Mouse (Mus musculus): Measurements from ENCODE around the gene Naif1. TPM values are rescaled to one million over a fixed set of nuclear protein-coding genes. Genes with fewer than 3 reads are reported as not detected.

The Naif1 gene
- polyA plus RNA-seq, 1 experiment from 2014 or later = 2.0 TPM

- H3K4me2 ChIP-seq (ENCODE audit: low read depth, low read length) = peak overlapping the region; percentile 96
- under 1% methylated on average over 25 of the region's 25 CpGs for WGBS (ENCODE audit: insufficient replicate concordance)
- no peaks in the 10 kb centered on the region for H3K9me3 ChIP-seq (replicated peaks; ENCODE audit: control insufficient read depth, low read length)
- peak overlapping the region; percentile 97 for H3K27ac ChIP-seq (ENCODE audit: low read length)
- peak overlapping the region; percentile 90 for H3K4me3 ChIP-seq (ENCODE audit: low read depth, low read length)
- peak; percentile 93 for ATAC-seq (ENCODE audit: low read depth)
- peak overlapping the region; percentile 68 for H3K9ac ChIP-seq (ENCODE audit: low read depth, low read length)
- peaks cover 46% of the 10 kb centered on the region for H3K4me1 ChIP-seq (ENCODE audit: control insufficient read depth, low read depth, low read length)
- no peaks in the 10 kb centered on the region for H3K36me3 ChIP-seq (ENCODE audit: control insufficient read depth, insufficient read depth)
- no peaks in the 10 kb centered on the region for H3K27me3 ChIP-seq (ENCODE audit: control insufficient read depth, insufficient read depth, low read depth, low read length)
Measured at GRCm38 (mm10) chr2:32451870-32452372, 1.7 kb downstream of the Naif1 start.

- no peaks in the 10 kb centered on the region for H3K36me3 ChIP-seq (ENCODE audit: control insufficient read depth, insufficient read depth)
- H3K9me3 ChIP-seq (replicated peaks; ENCODE audit: control insufficient read depth, low read length) = no peaks in the 10 kb centered on the region
- H3K9ac ChIP-seq (ENCODE audit: low read depth, low read length) = peak overlapping the region; percentile 61
- H3K27me3 ChIP-seq (ENCODE audit: control insufficient read depth, insufficient read depth, low read depth, low read length) = no peaks in the 10 kb centered on the region
- peak overlapping the region; percentile 61 for H3K4me3 ChIP-seq (ENCODE audit: low read depth, low read length)
- peak overlapping the region; percentile 72 for H3K4me2 ChIP-seq (ENCODE audit: low read depth, low read length)
- WGBS (ENCODE audit: insufficient replicate concordance) = 83% methylated on average over 16 of the region's 16 CpGs
- ATAC-seq (ENCODE audit: low read depth) = no peak
- H3K27ac ChIP-seq (ENCODE audit: low read length) = peak overlapping the region; percentile 64; the same call in 1 of the 2 replicates
- peaks cover 41% of the 10 kb centered on the region for H3K4me1 ChIP-seq (ENCODE audit: control insufficient read depth, low read depth, low read length)
Measured at GRCm38 (mm10) chr2:32452441-32452971, 2.2 kb downstream of the Naif1 start.

DNA sequence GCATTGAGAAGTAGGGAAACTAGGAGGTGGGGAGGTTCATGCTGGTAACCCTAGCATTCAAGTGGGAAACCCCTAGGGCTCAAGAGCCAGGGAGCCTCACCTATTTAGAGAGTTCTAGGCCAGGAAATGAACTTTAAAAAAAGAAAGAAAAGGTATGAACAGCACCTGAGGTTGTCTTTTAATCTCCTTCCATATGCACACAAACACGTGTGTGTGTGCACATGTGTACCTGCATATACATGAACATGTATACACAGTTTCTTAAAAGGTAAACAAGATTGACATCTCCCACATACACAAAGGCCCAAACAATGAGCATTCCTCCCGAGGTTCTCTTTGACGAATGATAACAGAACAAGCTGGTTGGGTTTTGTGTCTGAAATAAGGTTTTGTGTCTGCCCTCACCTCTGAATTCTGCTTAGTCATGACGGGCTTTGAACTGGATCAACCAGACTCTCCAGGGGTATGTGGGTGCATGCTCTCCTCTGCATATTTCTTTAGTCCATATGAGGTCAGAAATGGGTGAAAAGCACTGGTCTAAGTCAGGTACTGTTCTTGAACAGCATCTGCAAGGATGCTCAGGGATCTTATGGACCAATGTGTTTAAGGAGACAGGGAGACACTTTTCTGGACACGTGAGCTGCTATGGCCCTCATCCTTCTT is 3.5 kb downstream of the Naif1 start:
- Histone ChIP-seq H3K9me3 (replicated peaks; ENCODE audit: control insufficient read depth, low read length) (no peaks in the 10 kb centered on the region), H3K4me2 (ENCODE audit: low read depth, low read length) (no peak overlapping the region), H3K27ac (ENCODE audit: low read length) (no peak overlapping the region), H3K4me3 (ENCODE audit: low read depth, low read length) (no peak overlapping the region), H3K4me1 (ENCODE audit: control insufficient read depth, low read depth, low read length) (peaks cover 33% of the 10 kb centered on the region), H3K9ac (ENCODE audit: low read depth, low read length) (no peak overlapping the region), H3K36me3 (ENCODE audit: control insufficient read depth, insufficient read depth) (no peaks in the 10 kb centered on the region), H3K27me3 (ENCODE audit: control insufficient read depth, insufficient read depth, low read depth, low read length) (no peaks in the 10 kb centered on the region)
- 60% methylated on average over 5 of the region's 5 CpGs for WGBS (ENCODE audit: insufficient replicate concordance)
- ATAC-seq (ENCODE audit: low read depth) = no peak

DNA sequence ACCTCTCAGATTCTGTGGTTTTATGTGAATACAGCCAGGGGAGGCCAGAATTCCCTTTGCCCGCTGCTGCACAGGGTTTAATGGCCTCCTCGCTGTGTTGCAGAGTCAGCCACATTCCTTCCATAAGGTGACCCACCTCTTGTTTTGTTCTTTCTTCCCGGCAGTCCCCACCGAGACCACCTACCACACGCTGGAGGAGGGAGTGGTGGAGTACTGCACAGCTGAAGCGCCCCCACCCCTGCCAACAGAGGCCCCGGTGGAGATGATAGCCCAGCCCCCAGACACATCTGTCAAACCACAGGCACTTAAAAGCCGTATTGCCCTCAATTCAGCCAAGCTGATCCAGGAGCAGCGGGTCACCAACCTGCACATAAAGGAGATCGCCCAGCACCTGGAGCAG is 4.4 kb downstream of the Naif1 start:
- Histone ChIP-seq H3K4me3 (ENCODE audit: low read depth, low read length) (no peak overlapping the region), H3K4me2 (ENCODE audit: low read depth, low read length) (no peak overlapping the region), H3K9ac (ENCODE audit: low read depth, low read length) (no peak overlapping the region), H3K36me3 (ENCODE audit: control insufficient read depth, insufficient read depth) (no peaks in the 10 kb centered on the region), H3K27ac (ENCODE audit: low read length) (no peak overlapping the region), H3K9me3 (replicated peaks; ENCODE audit: control insufficient read depth, low read length) (no peaks in the 10 kb centered on the region), H3K27me3 (ENCODE audit: control insufficient read depth, insufficient read depth, low read depth, low read length) (no peaks in the 10 kb centered on the region), H3K4me1 (ENCODE audit: control insufficient read depth, low read depth, low read length) (peaks cover 29% of the 10 kb centered on the region)
- ATAC-seq (ENCODE audit: low read depth) = no peak
- 78% methylated on average over 10 of the region's 10 CpGs for WGBS (ENCODE audit: insufficient replicate concordance)

DNA sequence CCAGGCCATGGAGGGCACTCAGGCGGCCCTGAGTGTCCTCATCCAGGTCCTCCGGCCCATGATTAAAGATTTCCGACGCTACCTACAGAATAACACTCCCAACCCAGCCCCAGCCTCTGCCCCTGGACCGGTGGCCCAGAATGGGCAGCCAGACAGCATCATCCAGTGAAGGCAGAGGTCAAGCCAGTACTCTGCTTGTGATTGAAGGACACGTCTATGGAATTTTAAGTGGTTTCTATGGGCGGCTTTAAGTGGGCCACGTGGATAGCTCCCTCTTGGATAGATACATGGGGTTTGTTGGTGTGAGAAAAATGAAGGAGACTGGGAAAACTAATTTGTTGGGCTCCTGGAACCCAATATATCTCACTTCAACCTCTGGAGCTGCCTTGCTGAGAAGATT is 4.8 kb downstream of the Naif1 start:
- no peaks in the 10 kb centered on the region for H3K27me3 ChIP-seq (ENCODE audit: control insufficient read depth, insufficient read depth, low read depth, low read length)
- H3K9me3 ChIP-seq (replicated peaks; ENCODE audit: control insufficient read depth, low read length) = no peaks in the 10 kb centered on the region
- no peak overlapping the region for H3K9ac ChIP-seq (ENCODE audit: low read depth, low read length)
- WGBS (ENCODE audit: insufficient replicate concordance) = 81% methylated on average over 8 of the region's 8 CpGs
- peaks cover 24% of the 10 kb centered on the region for H3K4me1 ChIP-seq (ENCODE audit: control insufficient read depth, low read depth, low read length)
- H3K36me3 ChIP-seq (ENCODE audit: control insufficient read depth, insufficient read depth) = no peaks in the 10 kb centered on the region
- no peak overlapping the region for H3K4me3 ChIP-seq (ENCODE audit: low read depth, low read length)
- H3K4me2 ChIP-seq (ENCODE audit: low read depth, low read length) = no peak overlapping the region
- no peak overlapping the region for H3K27ac ChIP-seq (ENCODE audit: low read length)
- no peak for ATAC-seq (ENCODE audit: low read depth)

GRCm38 (mm10) chr2:32458300-32458699 is 8.0 kb downstream of the Naif1 start:
- H3K4me2 ChIP-seq (ENCODE audit: low read depth, low read length) = no peak overlapping the region
- H3K36me3 ChIP-seq (ENCODE audit: control insufficient read depth, insufficient read depth) = no peaks in the 10 kb centered on the region
- no peak overlapping the region for H3K9ac ChIP-seq (ENCODE audit: low read depth, low read length)
- H3K9me3 ChIP-seq (replicated peaks; ENCODE audit: control insufficient read depth, low read length) = no peaks in the 10 kb centered on the region
- no peak overlapping the region for H3K27ac ChIP-seq (ENCODE audit: low read length)
- ATAC-seq (ENCODE audit: low read depth) = no peak
- H3K27me3 ChIP-seq (ENCODE audit: control insufficient read depth, insufficient read depth, low read depth, low read length) = no peaks in the 10 kb centered on the region
- H3K4me3 ChIP-seq (ENCODE audit: low read depth, low read length) = no peak overlapping the region
- WGBS (ENCODE audit: insufficient replicate concordance) = 78% methylated on average over 2 of the region's 2 CpGs
- peaks cover 6% of the 10 kb centered on the region; the same call in 1 of the 2 replicates for H3K4me1 ChIP-seq (ENCODE audit: control insufficient read depth, low read depth, low read length)

- H3K27ac ChIP-seq (ENCODE audit: low read length) = no peak overlapping the region
- no peaks in the 10 kb centered on the region for H3K27me3 ChIP-seq (ENCODE audit: control insufficient read depth, insufficient read depth, low read depth, low read length)
- H3K4me3 ChIP-seq (ENCODE audit: low read depth, low read length) = no peak overlapping the region
- H3K4me2 ChIP-seq (ENCODE audit: low read depth, low read length) = no peak overlapping the region
- WGBS (ENCODE audit: insufficient replicate concordance) = 72% methylated on average over 2 of the region's 2 CpGs
- peaks cover 6% of the 10 kb centered on the region for H3K4me1 ChIP-seq (ENCODE audit: control insufficient read depth, low read depth, low read length)
- no peaks in the 10 kb centered on the region for H3K36me3 ChIP-seq (ENCODE audit: control insufficient read depth, insufficient read depth)
- no peak overlapping the region for H3K9ac ChIP-seq (ENCODE audit: low read depth, low read length)
- ATAC-seq (ENCODE audit: low read depth) = no peak
- H3K9me3 ChIP-seq (replicated peaks; ENCODE audit: control insufficient read depth, low read length) = no peaks in the 10 kb centered on the region
Measured at GRCm38 (mm10) chr2:32459657-32460056, 9.4 kb downstream of the Naif1 start.

DNA sequence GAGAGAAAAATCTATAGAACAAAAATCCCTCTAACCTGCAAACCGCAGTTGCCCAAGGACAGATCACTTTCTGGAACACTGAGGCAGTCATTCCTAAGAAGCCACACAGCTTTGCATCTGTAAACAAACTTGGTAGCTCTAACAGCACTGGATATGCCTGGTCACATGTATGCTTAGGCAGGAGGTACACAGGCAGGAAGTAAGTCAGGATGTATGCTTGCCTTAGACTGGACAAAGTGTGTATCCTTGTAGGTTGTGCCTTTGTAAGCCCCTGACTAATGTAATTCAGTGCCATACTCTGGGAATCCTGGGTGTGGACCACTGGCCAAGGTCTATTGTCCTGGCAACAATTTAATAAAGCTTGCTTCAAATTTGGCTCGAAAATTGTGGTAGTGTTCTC is 13.5 kb downstream of the Naif1 start:
- Histone ChIP-seq H3K36me3 (ENCODE audit: control insufficient read depth, insufficient read depth) (no peaks in the 10 kb centered on the region), H3K27ac (ENCODE audit: low read length) (peak overlapping the region; percentile 67)

GRCm38 (mm10) chr2:32464212-32464891 is 14.1 kb downstream of the Naif1 start:
- 19% methylated on average over 6 of the region's 6 CpGs for WGBS (ENCODE audit: insufficient replicate concordance)
- ATAC-seq (ENCODE audit: low read depth) = peak; percentile 91

More for the DNA sequence above, 13.5 kb downstream of the Naif1 start:
- no peak for ATAC-seq (ENCODE audit: low read depth)
- Histone ChIP-seq H3K9me3 (replicated peaks; ENCODE audit: control insufficient read depth, low read length) (no peaks in the 10 kb centered on the region), H3K4me2 (ENCODE audit: low read depth, low read length) (no peak overlapping the region), H3K4me1 (ENCODE audit: control insufficient read depth, low read depth, low read length) (peaks cover 10% of the 10 kb centered on the region), H3K27me3 (ENCODE audit: control insufficient read depth, insufficient read depth, low read depth, low read length) (no peaks in the 10 kb centered on the region), H3K9ac (ENCODE audit: low read depth, low read length) (no peak overlapping the region), H3K4me3 (ENCODE audit: low read depth, low read length) (no peak overlapping the region)
- 60% methylated on average over 2 of the region's 2 CpGs for WGBS (ENCODE audit: insufficient replicate concordance)

More at GRCm38 (mm10) chr2:32464212-32464891, 14.1 kb downstream of the Naif1 start:
- H3K27me3 ChIP-seq (ENCODE audit: control insufficient read depth, insufficient read depth, low read depth, low read length) = no peaks in the 10 kb centered on the region
- H3K4me1 ChIP-seq (ENCODE audit: control insufficient read depth, low read depth, low read length) = peaks cover 10% of the 10 kb centered on the region
- peak overlapping the region; percentile 67 for H3K27ac ChIP-seq (ENCODE audit: low read length)
- no peak overlapping the region for H3K4me2 ChIP-seq (ENCODE audit: low read depth, low read length)
- no peak overlapping the region for H3K4me3 ChIP-seq (ENCODE audit: low read depth, low read length)
- H3K9ac ChIP-seq (ENCODE audit: low read depth, low read length) = 0 out of 2 replicates have a peak overlapping the region, but pooled peaks have one; percentile 18
- no peaks in the 10 kb centered on the region for H3K9me3 ChIP-seq (replicated peaks; ENCODE audit: control insufficient read depth, low read length)
- H3K36me3 ChIP-seq (ENCODE audit: control insufficient read depth, insufficient read depth) = no peaks in the 10 kb centered on the region

Data from liver, embryonic 16.5 days (tissue).